9 mouse cellular contexts compared by ENCODE assay signal in the genomic region with DNA sequence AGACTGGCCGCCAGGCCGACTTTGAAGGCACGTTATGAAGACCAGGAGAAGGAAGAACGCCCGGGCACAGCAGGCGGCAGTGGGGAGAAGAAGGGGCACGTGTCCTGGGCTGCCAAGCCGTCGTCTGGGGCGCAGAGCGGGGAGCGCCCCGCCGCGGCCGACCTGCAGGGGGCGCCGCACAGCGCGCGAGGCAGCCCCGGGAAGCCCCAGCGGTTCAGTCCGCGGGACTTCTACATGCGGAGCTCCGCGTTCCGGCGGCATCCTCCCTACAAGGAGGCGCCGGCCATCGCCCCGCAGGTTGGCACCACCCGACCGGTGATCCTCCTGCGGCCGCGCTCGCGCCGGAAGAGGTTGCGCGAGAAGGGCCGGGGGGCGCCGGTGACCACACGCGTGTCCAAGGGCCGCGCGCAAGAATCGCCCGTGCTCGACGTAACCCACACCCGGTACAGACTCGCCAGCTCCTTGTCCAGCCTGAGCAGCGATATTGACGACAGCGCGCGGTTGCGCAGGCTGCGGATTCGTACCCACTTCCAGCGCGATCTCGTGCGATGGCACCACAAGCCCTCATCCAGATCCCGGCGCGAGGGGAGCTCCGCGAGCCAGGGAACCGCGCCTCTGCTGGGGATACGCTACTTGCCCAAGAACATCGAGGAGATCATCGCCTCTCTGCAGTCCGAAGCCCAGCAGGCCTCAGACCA. TPM values are rescaled to one million over a fixed set of nuclear protein-coding genes. Genes with fewer than 3 reads are reported as not detected.
DNase-seq lines count a peak whose midpoint lies in the region; ATAC-seq and TF ChIP-seq lines count a peak whose summit lies in the region.
"Had no signal": no experiment of that assay in that cellular context is flagged by ENCODE, and none has a peak within 500 bp of the region (broad histone marks: within the 10 kb centered on the region; RNA-seq: fewer than 3 reads in every experiment).

No protein-coding gene starts in this region.

- no peak overlapping the region for H3K27ac ChIP-seq in heart, embryonic 11.5 days (ENCODE audit: low read depth, low read length)
- no peak overlapping the region for H3K27ac ChIP-seq in forebrain, embryonic 14.5 days (ENCODE audit: low read depth, low read length)
- no peak overlapping the region for H3K27ac ChIP-seq in kidney, embryonic 16.5 days (ENCODE audit: low read length)
- no peak overlapping the region for H3K27ac ChIP-seq in lung, postnatal 0 days (ENCODE audit: low read length)

- no peak for TF ChIP-seq EP300 in lung, postnatal 0 days (IDR thresholded peaks at IDR 0.05)

- H3K27me3 ChIP-seq in heart, embryonic 11.5 days (ENCODE audit: control insufficient read depth, insufficient read depth, low read length): peaks cover 23% of the 10 kb centered on the region
- peaks cover 12% of the 10 kb centered on the region for H3K27me3 ChIP-seq in forebrain, embryonic 14.5 days (replicated peaks; ENCODE audit: control insufficient read depth, insufficient read depth, low read length)
- peaks cover 39% of the 10 kb centered on the region for H3K27me3 ChIP-seq in kidney, embryonic 16.5 days (ENCODE audit: insufficient read depth, low read length)
- H3K27me3 ChIP-seq in lung, postnatal 0 days (replicated peaks; ENCODE audit: insufficient read depth, low read length): peaks cover 9% of the 10 kb centered on the region; the same call in 1 of the 2 replicates

- no peak for DNase-seq in heart, postnatal 36 days
- peak; percentile 53 for DNase-seq in R1 (ENCODE audit: low read depth, low spot score)
- peak; percentile 62 for DNase-seq in forebrain, embryonic 14.5 days (ENCODE audit: low spot score)
- DNase-seq in lung, postnatal 0 days (ENCODE audit: low spot score): peak; percentile 67
- DNase-seq in right cerebral cortex, postnatal 25 days: peak; percentile 10
- no peak for DNase-seq in cerebellum, adult 18-20 months

- no peaks in the 10 kb centered on the region for H3K4me1 ChIP-seq in heart, embryonic 11.5 days (ENCODE audit: control insufficient read depth, insufficient read depth, low read length)
- 0 out of 2 replicates have a peak, but pooled peaks cover 2% of the 10 kb centered on the region for H3K4me1 ChIP-seq in forebrain, embryonic 14.5 days (ENCODE audit: control insufficient read depth, insufficient read depth, low read length)
- H3K4me1 ChIP-seq in kidney, embryonic 16.5 days (ENCODE audit: insufficient read depth, low read length): peaks cover 7% of the 10 kb centered on the region; the same call in 1 of the 2 replicates
- no peaks in the 10 kb centered on the region for H3K4me1 ChIP-seq in lung, postnatal 0 days (ENCODE audit: insufficient read depth, low read depth, low read length)

- H3K36me3 ChIP-seq in heart, embryonic 11.5 days (ENCODE audit: control insufficient read depth, insufficient read depth, low read length): no peaks in the 10 kb centered on the region
- H3K36me3 ChIP-seq in forebrain, embryonic 14.5 days (ENCODE audit: control insufficient read depth, insufficient read depth, low read length): no peaks in the 10 kb centered on the region
- no peaks in the 10 kb centered on the region for H3K36me3 ChIP-seq in kidney, embryonic 16.5 days (ENCODE audit: insufficient read depth, low read length)
- H3K36me3 ChIP-seq in lung, postnatal 0 days (ENCODE audit: insufficient read depth, low read length): no peaks in the 10 kb centered on the region

- intact Hi-C loops in heart, postnatal 36 days (cut with DNase I): no loop called here

- TF ChIP-seq CTCF in lung, postnatal 0 days (IDR thresholded peaks at IDR 0.05): peak; percentile 69

- H3K4me2 ChIP-seq in heart, embryonic 11.5 days: peak overlapping the region; percentile 91
- peak overlapping the region; percentile 80 for H3K4me2 ChIP-seq in forebrain, embryonic 14.5 days (ENCODE audit: low read length)
- peak overlapping the region; percentile 86 for H3K4me2 ChIP-seq in kidney, embryonic 16.5 days (replicated peaks; ENCODE audit: low read depth, low read length)
- peak overlapping the region; percentile 65 for H3K4me2 ChIP-seq in lung, postnatal 0 days (replicated peaks; ENCODE audit: low read depth, low read length)

- H3K4me3 ChIP-seq in heart, embryonic 11.5 days (ENCODE audit: low read depth, low read length): peak overlapping the region; percentile 57
- peak overlapping the region; percentile 46 for H3K4me3 ChIP-seq in forebrain, embryonic 14.5 days (ENCODE audit: low read depth, low read length)
- peak overlapping the region; percentile 53 for H3K4me3 ChIP-seq in kidney, embryonic 16.5 days (ENCODE audit: low read length)
- peak overlapping the region; percentile 34 for H3K4me3 ChIP-seq in lung, postnatal 0 days (ENCODE audit: low read depth, low read length)

- peak overlapping the region; percentile 65; the same call in 1 of the 2 replicates for H3K9ac ChIP-seq in heart, embryonic 11.5 days (ENCODE audit: low read depth, low read length)
- peak overlapping the region; percentile 56 for H3K9ac ChIP-seq in forebrain, embryonic 14.5 days (ENCODE audit: low read length)
- H3K9ac ChIP-seq in kidney, embryonic 16.5 days (replicated peaks; ENCODE audit: low read length): peak overlapping the region; percentile 56
- H3K9ac ChIP-seq in lung, postnatal 0 days (replicated peaks; ENCODE audit: low read depth): no peak overlapping the region

- peak; percentile 71 for ATAC-seq in heart, embryonic 11.5 days (replicated peaks; ENCODE audit: insufficient number of reproducible peaks, low FRiP score, low TSS enrichment)
- peak; percentile 95 for ATAC-seq in forebrain, embryonic 14.5 days
- peak; percentile 95 for ATAC-seq in kidney, embryonic 16.5 days (ENCODE audit: low FRiP score, low TSS enrichment)
- ATAC-seq in lung, postnatal 0 days: peak; percentile 96

- H3K9me3 ChIP-seq in heart, embryonic 11.5 days (replicated peaks; ENCODE audit: control insufficient read depth, low read length): peaks cover 2% of the 10 kb centered on the region; the same call in 1 of the 2 replicates
- no peaks in the 10 kb centered on the region for H3K9me3 ChIP-seq in forebrain, embryonic 14.5 days (replicated peaks; ENCODE audit: control insufficient read depth, low read length)
- H3K9me3 ChIP-seq in kidney, embryonic 16.5 days (ENCODE audit: low read length): 0 out of 2 replicates have a peak, but pooled peaks cover 3% of the 10 kb centered on the region
- H3K9me3 ChIP-seq in lung, postnatal 0 days (ENCODE audit: low read length): no peaks in the 10 kb centered on the region

- 1% methylated on average over 74 of the region's 81 CpGs for WGBS in heart, embryonic 11.5 days (ENCODE audit: insufficient replicate concordance)
- WGBS in forebrain, embryonic 14.5 days: 2% methylated on average over 77 of the region's 81 CpGs
- WGBS in kidney, embryonic 16.5 days: 2% methylated on average over 77 of the region's 81 CpGs
- WGBS in lung, postnatal 0 days: 5% methylated on average over 77 of the region's 81 CpGs

RNA-seq across cellular contexts. Expression of gene Ttc6, which starts 12.2 kb away (rescaled TPM):
- 0.10 and 0.49 TPM in 2 replicates for polyA plus RNA-seq in heart, embryonic 11.5 days (2014; fragmentation: Nextera tagmentation; extraction: Ambion mirVana)
- total RNA-seq in heart, postnatal 36 days (2021): not detected
- 0.24 and 0.61 TPM in 2 replicates for polyA plus RNA-seq in forebrain, embryonic 14.5 days (2014; fragmentation: Nextera tagmentation; extraction: Ambion mirVana)
- 0.15 and 0.17 TPM in 2 replicates for polyA plus RNA-seq in kidney, embryonic 16.5 days (2015; fragmentation: Nextera tagmentation; extraction: Ambion mirVana)
- 2.1 and 2.5 TPM in 2 replicates for polyA plus RNA-seq in lung, postnatal 0 days (2015; fragmentation: Nextera tagmentation; extraction: Ambion mirVana)
- total RNA-seq: MEL had no signal

RNA-seq across cellular contexts. Expression of gene Foxa1, which starts 29.4 kb away (rescaled TPM):
- polyA plus RNA-seq in heart, embryonic 11.5 days (2014; fragmentation: Nextera tagmentation; extraction: Ambion mirVana): 0.27 and 0.59 TPM in 2 replicates
- not detected for total RNA-seq in heart, postnatal 36 days (2021)
- polyA plus RNA-seq in forebrain, embryonic 14.5 days (2014; fragmentation: Nextera tagmentation; extraction: Ambion mirVana): 0.63 and 0.75 TPM in 2 replicates
- 0.86 and 1.2 TPM in 2 replicates for polyA plus RNA-seq in kidney, embryonic 16.5 days (2015; fragmentation: Nextera tagmentation; extraction: Ambion mirVana)
- polyA plus RNA-seq in lung, postnatal 0 days (2015; fragmentation: Nextera tagmentation; extraction: Ambion mirVana): 7.9 and 8.2 TPM in 2 replicates
- total RNA-seq: MEL had no signal

Comparison
In these comparisons a context has a peak if more than half of its experiments do, and no peak if none do; other contexts are left out.
1. DNase-seq: peak in R1 (single experiment), forebrain, embryonic 14.5 days (single experiment), lung, postnatal 0 days (single experiment) and right cerebral cortex, postnatal 25 days (single experiment); none in heart, postnatal 36 days (0 of 2) and cerebellum, adult 18-20 months (0 of 2).
2. Peak in every context shown above with its lines, with median percentiles within 50 percentile points of each other: ATAC-seq, H3K4me2 ChIP-seq and H3K4me3 ChIP-seq.